Mouse (Mus musculus) v-Abl transformed pro-B cells (cell line): ENCODE data around the gene Tex44.

Source experiments
- in situ Hi-C, 2 experiments: fragments of 400-800 bp; cut with MboI; formaldehyde crosslinking; loops; one replicate each; pipeline ENCODE4 v1.15.1; 2025; ENCODE audit not compliant: unreplicated experiment in 2 of 2

Tex44 gene

DNA sequence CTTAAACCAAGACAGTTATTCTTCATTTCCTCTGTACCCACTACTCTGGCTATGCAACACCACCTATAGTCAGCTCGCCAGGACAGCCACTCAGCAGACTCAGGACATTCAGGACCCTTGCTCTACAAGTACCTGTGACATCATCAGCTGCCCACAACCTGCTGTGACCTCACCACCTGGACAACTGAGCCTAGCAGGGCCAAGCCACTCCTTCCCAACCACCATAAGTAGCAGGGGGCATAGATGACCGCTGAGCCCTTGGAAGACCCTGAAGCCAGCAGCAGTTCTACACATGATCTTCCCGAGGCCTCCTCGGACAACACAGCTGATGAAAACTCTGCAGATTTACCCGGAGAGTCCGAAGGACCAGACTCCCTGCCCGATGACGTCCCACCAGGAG, at the start of gene Tex44, which contains the start of gene Nmur1:
Tex44 (plus strand) TSS at position 202 of the 400 bp plus-strand sequence.
Nmur1 (minus strand) TSS at position 101 of the 400 bp plus-strand sequence.
- in situ Hi-C loops = loop anchor here in 1 of 2 experiments (25.0 kb wide), 1 partner anchor 611 kb away; no protein-coding TSS in a partner anchor

DNA sequence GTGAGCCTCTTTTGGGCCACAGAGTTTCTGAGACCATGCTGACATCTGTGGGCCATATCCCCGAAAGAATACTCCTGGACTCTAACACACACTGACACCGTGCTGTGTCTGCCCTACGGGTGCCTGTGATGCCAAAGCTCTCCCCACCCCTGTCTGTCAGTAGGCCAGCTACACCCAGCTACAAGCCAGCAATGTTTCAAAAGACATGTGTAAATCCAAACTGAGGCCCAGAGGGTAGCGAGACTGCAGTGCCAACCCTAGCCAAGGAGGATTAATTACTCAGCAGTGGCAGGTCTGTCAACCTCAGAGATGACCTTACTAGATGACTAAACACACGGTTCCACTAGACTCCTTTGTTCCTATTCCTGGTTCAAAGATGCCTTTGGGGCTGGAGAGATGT, 49.8 kb upstream of the Tex44 start:
- in situ Hi-C loops = no loop called here

DNA sequence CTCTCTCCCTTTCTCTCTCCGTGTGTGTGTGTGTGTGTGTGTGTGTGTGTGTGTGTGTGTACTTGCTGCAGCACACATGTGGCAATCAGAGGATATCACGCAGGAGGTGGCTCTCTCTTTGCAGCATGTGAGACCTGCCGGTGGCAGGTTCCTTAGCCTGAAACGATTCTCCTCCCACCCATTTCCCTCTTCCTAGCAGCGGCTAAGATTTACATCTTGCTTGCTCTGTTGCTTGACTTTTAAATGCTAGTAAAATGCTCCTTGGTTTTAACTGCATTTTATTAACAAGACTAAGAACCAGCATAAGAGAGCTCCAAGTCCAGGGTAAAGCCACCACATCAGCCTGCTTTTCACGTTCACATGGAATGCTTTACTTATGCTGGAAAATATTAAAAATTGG, 47.5 kb upstream of the Tex44 start:
- in situ Hi-C loops = no loop called here

DNA sequence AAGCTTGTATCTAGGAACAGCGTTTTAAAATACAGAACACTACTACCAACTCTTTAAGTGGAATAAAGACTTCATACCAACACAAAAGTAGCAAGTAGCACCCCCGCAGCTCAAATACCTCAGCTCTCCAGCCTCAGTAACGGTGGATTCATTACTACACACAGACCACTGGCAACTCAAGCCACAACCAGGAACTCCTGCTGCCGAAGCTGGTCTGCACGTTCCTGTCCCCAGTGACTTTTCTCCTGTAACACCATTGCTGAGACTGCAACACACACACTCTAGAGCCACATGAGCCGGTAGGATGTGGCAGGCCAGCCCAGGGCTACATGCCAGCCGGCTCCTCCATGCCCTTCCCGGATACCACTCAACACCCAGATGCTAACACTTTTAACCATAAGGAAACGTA, 47.0 kb upstream of the Tex44 start:
- in situ Hi-C loops = no loop called here

DNA sequence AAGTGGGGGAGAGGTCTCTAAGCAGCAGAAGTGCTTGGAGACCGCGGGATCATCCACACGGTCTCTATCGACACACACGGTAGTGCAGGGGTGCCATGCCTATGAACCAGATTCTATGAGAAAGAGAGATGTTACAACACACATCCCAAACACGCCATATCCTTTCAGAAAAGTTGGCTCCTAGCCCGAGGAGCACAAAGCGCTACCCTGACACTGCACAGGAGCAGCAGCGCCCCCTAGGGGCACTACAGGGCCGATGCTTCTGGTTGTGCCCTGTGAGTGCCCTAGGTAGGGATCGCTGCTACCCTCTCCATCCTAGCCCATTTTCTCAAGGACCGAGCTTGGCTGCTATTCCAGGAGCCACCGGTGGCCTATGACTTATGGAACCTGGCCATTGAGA, 45.1 kb upstream of the Tex44 start:
- in situ Hi-C loops = no loop called here

DNA sequence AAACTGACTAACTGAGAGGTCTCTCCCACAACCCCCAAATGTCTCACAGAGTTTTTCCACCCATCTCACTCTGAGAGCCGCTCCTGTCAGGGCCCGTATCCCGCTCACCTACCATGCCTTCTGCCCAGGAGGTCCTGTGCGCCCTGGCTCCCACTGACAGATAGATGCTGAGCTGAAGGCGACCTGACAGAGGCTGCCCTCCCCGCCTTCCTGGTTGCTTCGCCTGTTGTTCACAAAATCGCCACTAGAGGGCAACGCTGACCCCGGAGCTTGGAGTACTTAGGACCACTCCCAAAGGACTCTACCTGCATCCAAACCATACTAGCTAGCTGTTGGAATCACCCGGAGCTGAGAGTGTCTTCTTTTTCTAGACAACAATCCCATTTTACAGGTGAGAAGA, 36.9 kb upstream of the Tex44 start:
- in situ Hi-C loops = no loop called here

DNA sequence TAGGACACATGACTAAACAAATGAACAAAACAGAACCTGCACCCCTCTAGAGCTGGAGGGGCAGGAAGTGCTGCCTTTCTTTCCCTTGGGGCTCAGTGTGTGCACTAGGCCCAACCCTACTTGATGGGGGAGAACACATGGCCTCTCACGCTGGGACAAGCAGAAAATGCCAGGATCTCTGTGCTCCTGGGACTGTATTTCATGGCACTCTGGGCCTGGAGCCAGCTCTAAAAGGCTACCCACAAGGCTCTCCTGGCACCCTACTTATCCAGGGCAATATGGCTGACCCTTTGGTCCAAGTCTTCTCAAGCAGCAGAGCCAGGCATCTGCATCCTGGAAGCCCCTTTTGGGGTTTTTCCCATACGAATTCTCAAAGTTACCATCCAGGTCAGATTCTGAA, 34.7 kb upstream of the Tex44 start:
- in situ Hi-C loops = no loop called here

DNA sequence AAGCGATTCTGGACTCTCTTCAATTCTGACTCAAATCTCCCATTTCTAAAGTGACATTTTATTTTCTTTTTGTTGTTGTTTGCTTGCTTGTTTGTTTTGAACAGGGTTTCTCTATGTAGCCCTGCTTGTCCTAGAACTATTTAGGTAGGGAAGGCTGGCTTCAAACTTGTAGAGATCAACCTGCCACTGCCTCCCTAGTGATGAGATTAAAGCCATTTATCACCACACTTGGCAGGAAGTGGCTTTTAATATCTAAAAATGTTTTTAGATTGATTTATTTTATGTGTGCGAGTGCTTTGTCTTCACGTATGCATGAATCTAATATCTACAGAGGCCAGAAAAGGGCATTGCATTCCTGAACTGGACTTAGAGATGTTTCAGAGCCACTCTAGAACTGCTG, 32.9 kb upstream of the Tex44 start:
- in situ Hi-C loops = no loop called here

DNA sequence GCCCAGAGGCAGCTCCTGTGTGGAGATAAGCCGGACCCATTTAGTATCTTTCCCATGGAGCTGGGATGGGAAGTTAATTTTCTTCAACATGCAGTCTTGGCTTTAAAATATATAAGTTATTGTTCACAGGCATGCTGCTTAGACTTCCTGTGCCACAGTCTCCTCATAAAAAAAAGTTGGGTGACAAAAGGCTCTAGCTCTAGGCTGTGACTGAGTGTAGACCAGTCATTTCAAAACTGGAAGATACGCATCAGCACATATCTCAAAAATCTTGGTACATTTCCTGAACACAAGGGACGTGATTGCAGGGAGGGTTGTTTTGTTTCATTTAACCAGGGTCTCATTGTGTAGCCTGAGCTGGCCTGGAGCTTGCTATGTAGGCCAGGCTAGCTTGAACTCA, 31.9 kb upstream of the Tex44 start:
- in situ Hi-C loops = no loop called here

DNA sequence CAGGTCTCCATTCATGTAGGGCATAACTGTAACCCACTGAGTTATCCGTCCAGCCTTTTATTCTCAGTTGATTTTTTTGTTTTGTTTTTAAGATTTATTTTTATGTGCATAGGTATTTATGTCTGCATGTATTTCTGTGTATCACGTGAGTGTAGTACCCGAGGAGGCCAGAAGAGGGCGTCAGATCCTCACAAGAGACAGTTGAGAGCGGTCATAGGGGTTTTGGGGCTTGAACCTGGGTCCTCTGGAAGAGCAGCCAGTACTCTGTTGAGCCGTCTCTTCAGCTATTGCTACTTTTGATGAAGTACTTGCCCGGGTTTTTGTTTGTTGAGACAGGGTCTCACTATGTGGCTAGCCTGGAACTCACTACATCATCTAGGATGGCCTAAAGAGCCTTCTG, 30.2 kb upstream of the Tex44 start:
- in situ Hi-C loops = no loop called here

DNA sequence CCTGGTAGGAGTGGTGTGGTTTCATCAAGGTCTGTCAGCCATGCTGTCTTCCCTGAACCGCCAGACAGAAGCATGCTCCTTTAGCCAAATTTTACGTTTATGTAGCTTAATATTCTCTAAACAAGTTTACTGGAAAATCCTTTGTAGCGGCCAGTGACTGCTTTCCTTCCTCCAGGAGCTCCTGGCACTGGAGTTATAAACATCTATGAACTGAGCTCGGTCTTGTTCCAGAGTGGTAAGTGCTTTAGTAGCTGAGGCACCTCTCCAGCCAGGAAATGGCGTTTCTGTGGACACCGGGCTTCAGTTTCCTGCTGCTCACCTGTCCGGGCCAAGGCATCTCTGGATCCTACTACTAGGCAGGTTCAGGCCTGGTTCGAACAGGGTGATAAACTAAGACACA, 28.5 kb upstream of the Tex44 start:
- in situ Hi-C loops = no loop called here

DNA sequence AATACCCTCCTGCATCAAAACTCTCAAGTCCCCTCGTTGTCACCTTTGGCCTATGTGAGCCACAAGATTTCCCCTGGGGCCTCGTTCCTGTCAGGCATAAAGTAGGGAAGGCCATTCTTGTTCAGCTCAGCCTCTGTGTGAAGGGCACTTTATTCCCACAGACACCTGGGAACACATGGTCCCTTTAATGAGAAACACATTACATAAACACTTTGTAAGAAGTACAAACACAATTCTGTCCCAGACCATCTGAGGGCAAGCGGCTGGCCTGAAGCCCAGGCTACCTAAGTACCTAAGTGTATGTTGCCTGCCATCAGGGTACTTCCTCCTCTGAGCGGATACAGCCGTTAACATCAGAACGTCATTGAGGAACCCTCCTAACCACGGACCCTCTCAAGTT, 27.9 kb upstream of the Tex44 start:
- in situ Hi-C loops = no loop called here

DNA sequence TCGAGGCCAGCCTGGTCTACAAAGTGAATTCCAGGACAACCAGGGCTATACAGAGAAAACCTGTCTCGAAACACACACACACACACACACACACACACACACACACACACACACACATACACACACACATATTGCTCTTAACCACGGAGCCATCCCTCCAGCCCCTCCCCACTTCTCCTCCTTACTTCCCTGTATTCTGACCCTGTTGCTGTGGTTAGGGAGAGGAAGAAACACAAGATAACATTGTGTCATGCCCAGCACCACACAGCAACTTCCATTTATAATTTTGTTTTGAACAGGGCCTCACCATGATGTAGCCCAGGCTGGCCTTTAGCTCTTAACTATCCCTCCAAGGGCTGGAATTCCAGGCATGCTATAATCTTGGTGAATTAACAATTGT, 26.8 kb upstream of the Tex44 start:
- in situ Hi-C loops = no loop called here

DNA sequence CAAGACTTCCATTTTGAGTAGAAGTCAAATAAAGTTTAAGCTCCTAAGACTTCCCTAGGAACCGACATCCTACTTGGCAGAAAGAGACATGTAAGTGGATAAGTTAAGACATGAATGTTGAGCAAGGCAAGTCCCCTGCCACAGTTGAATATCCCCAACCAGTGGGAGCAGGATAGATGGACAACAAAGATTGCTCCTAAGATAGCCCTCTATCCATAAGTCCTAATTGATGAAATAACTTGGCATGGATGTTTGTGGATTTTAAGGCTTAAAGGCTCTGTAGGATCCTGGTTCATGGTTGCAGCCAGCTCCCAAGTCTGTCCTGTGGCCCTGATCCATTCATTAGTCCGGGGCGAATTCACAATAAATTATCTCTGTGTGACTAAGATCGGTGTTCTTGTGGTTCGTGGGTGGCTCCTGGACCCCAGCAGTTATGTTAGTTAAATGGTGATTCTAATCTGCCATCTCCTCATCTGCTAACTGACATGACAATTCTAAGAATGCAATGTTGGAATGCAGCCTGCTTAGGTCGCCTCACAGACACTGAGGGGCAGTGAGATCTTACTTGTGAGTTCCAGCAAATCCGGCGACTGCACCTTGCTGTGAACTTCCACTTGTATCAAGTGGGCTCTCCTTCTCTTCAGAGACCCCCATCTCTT, 25.9 kb upstream of the Tex44 start:
- in situ Hi-C loops = no loop called here

DNA sequence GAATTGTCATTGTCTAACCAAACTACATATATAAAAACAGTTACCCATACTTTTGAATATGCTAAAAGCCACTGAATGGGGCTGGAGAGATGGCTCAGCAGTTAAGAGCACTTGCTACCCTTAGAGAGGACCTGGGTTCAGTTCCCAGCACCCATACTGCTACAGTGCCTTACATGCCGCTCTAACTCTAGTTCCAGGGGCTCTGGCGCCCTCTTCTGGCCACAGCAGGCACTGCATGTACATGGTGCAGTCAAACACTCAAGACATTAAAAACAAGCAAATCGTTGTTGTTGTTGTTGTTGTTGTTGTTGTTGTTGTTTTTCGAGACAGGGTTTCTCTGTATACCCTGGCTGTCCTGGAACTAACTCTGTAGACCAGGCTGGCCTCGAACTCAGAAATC, 21.3 kb upstream of the Tex44 start:
- in situ Hi-C loops = no loop called here

DNA sequence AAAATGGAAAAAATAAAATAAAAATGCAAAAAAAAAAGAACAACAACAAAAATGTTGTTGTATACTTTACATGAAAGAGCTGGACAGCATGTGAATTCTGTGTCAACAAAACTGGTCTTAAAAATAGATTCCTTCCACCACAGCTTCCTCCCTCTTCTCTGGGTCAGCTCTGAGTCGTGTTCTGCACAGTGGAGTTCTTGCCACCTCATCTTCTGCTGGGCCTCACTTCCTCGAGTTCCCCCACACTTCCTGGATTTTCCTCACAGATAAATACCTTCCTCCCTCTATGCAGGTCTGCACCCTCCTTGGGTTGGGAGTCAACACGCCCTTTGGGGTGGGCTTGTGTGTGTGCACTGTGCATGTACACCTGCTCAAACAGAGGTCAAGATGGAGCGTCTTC, 19.8 kb upstream of the Tex44 start:
- in situ Hi-C loops = no loop called here

DNA sequence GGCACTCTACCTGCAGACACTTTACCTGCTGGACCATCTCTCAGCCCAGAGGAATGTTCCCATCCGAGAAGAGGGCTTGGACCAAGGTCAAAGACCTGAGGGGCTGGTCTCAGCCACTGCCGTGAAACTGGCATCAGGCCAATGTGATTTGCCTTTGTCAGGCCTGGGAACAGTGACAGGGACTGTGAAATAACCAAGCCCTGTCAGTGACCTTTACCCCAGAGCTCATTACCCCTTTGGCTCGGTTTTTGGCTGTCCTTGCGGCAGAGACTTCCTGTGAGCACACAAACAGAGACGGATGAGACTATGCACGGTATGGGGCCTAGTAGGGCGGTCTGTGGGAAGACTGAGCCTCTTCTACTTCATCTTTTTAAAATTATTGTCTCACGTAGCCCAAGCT, 19.2 kb upstream of the Tex44 start:
- in situ Hi-C loops = no loop called here

DNA sequence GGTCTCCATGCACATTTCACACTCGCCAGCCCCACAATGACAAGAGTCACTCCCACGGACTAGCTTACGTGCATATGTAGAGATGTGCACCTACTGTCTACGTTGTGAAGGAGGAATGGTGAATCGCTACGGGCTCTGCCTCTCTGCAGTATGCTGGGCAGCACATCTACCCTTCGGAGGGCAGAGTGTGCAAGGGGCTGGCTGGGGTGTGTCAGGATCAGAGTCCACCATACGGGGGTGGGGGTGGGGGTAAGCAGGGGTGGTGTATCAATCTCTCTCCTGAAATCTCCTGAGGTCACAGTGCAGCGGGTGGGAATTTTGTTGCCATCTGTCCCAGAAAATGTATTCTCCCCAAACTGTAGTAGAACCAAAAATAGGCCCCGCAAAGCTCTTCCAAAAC, 17.6 kb upstream of the Tex44 start:
- in situ Hi-C loops = no loop called here

DNA sequence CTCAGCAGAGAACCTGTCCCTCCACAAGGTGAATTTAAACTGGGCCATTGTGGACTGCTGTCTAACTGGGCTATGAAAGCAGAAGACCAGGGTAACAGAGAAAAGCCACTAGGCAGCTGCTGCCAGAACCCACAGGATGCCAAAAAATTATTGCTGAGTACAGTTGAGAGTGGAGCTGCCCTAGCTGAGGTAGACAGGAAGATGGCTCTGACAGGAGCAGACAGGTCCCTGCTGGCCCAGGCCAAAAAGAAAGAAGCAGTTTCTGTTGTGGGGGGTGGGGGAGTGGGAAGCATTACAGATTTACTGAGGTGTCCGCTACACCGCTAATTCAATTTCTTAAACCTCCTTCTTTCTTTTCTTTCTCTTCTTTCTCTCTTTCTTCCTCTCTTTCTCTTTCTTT, 16.7 kb upstream of the Tex44 start:
- in situ Hi-C loops = no loop called here

DNA sequence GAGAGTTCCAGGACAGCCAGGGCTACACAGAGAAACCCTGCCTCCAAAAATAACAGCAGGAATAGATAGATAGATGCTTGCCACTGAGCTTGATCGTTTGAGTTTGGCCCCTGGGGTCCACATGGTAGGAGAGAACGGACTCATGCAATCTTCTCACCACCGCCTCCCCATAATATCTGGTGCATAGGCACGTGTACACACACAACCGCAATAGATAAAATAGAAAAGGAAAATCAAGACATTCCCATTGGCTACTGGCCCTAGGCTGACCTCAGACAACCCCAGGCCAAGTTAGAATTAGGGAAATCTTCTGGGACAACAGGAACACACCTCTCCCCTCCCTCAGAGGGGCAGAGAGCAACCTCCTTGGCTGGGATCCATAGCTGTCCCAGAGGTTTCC, 11.4 kb upstream of the Tex44 start:
- in situ Hi-C loops = no loop called here

DNA sequence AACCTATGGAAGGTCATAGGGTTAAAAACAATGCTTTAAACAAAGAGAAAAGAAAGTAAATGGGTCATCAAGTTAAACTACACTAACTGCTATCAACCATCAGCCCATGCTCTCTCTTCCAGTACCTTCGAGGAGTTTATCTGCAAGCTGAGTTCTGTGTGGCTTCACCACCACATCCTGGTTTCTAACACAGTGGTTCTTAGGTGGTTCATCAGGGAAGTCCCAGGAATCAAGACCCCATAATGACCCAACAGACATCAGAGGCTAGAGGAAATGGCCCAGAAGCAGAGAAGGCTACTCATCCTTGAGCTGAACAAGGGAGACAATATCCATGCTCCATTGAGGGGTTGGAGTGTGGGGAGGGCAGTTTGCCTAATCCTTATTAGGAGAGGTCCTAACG, 11.0 kb upstream of the Tex44 start:
- in situ Hi-C loops = no loop called here

DNA sequence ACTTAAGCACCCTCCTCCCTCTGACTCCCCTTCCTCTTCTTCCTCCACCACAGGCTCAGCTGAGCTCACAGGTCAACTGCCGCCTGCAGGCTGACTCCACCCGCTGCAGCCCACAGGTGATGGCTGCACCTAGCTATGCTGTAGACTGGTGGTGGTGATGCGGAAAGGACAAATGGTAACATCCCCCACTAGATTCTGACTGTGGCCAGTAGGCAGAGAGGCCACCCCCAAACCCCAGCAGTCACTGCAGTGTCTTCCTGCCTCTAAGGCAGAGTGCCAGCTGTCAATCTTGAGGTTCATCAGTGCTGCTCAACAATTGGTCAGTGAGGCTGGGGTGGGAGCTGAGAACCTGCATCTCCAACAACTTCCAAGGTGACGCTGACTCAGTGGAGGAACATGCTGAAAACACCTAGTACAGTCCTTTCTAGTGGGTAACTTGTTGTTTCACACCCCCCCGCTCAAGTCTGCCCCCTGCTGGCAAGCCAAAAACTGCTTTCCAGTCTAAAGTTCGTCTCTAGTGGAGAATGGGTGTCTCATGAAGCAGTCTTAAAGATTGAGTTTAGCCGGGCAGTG, 10.4 kb upstream of the Tex44 start:
- in situ Hi-C loops = no loop called here

DNA sequence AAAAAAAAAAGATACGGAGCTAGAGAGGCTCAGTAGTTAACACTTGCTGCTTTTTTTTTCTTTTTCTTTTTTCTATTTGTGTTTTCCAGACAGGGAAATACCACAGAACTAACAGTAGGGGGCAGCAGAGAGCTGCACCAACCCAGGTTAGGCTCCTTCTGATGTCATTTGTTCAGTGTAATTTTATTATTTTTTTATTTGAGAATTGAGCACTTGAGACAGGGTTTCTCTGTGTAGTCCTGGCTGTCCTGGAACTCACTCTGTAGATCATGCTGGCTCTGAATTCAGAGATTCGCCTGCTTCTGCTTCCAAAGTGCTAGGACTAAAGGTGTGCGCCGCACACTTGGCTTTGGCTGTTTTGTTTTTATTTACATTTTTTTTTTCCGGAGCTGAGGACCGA, 9.8 kb upstream of the Tex44 start:
- in situ Hi-C loops = no loop called here
